Mouse (Mus musculus) gastrocnemius, postnatal 25 days (tissue): ENCODE measurements at regions not wholly inside any gene's neighbourhood (a gene's known extent, or its start where the extent isn't known, plus 50 kb on each side); places are given as distances from the start of the nearest gene placed in this dataset.

Experiments used
- DNase-seq: peaks from one replicate; pipeline ENCODE4 v3.0.0; 2022

GRCm38 (mm10) chr12:106597636-106598035, 587.6 kb downstream of the Vrk1 start:
- DNase-seq = no peak

DNA sequence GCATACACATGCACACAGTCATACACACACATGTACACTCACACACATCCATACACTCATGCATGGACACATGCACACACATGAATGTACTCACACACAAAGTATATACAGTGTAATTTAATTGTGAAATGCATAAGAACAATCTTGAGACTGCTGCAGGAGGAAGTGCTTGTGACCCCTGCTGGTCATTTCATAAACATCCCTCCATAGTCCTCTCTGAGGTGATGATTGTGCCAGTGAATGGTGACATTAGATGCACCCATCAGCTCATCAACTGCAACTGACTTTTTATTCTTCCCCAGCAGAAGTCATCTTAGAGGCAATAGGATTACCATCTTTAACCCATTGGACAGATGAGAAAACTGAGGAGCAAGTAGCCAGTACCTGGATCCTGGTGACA, 597.2 kb downstream of the Vrk1 start:
- DNase-seq = no peak

GRCm38 (mm10) chr12:106607655-106608337, 597.8 kb downstream of the Vrk1 start:
- DNase-seq = no peak

GRCm38 (mm10) chr12:106618684-106619083, 608.7 kb downstream of the Vrk1 start:
- no peak for DNase-seq

GRCm38 (mm10) chr12:106626786-106627185, 616.8 kb downstream of the Vrk1 start:
- no peak for DNase-seq

GRCm38 (mm10) chr12:106632566-106632965, 622.5 kb downstream of the Vrk1 start:
- no peak for DNase-seq

- no peak for DNase-seq
Observed at GRCm38 (mm10) chr12:106633096-106633495, 623.1 kb downstream of the Vrk1 start.

GRCm38 (mm10) chr12:106658317-106658716, 648.3 kb downstream of the Vrk1 start:
- DNase-seq = peak; percentile 11

GRCm38 (mm10) chr12:106673232-106673766, 663.3 kb downstream of the Vrk1 start:
- no peak for DNase-seq

- no peak for DNase-seq
Observed at GRCm38 (mm10) chr12:106674741-106675140, 664.7 kb downstream of the Vrk1 start.

- no peak for DNase-seq
Observed at GRCm38 (mm10) chr12:106676136-106676535, 666.1 kb downstream of the Vrk1 start.

DNA sequence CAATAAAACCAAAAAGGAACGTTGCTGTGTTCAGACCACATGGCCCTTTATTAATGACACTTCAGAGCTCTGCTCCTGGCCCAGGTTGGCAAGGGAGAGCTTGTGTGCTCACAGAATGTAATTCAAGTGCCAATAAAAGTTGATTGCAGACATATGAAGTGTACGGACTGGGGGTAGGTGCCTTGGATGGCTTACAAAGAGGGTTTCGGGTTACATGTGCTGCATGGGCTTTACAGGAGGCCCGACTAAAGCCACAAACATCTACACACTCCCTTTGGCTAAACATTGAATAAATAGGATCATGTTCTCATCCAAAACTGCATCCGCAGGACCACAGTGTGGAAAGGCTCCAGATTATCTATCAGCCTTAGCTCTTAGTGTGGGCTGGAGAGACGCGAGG, 666.5 kb downstream of the Vrk1 start:
- no peak for DNase-seq

DNA sequence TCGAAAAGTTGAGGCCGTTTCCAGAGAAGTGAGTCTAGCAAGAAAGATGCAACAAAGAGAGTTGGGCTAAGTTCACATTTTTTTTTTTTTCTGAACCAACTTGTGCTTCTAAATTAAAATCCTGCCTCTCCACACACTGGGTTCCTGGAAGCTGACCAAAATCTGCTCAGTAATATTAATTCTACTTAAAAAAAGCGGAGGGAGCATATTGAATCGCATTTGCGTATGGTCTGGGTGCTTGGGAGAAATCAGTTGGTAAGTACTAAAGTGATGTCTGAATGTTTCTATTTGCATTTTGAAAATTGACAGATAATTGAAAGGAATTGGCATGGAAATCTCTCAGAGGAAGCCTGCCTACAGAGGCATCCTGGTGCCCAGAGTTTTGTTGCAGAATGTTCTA, 676.0 kb downstream of the Vrk1 start:
- DNase-seq = no peak

GRCm38 (mm10) chr12:106687751-106688150, 677.7 kb downstream of the Vrk1 start:
- DNase-seq = no peak

GRCm38 (mm10) chr12:106688156-106688740, 678.2 kb downstream of the Vrk1 start:
- DNase-seq = no peak

DNA sequence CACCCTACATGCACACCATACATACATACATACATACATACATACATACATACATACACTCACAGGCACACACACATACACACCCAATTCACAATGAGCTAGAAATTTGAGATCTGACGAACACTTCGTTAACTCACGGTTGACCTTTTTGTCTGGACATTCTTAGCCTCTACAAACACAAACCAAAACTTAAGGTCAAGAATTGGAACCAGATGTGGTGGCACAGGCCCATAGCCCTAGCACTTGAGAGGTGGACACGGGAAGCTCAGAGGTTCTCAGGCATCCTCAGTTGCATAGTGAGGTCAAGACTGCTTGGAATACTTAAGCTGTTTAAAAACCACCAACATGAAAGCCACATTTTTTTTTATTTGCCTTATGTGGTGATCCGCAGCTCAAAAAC, 692.9 kb downstream of the Vrk1 start:
- no peak for DNase-seq

- DNase-seq = no peak
Observed at GRCm38 (mm10) chr12:106721271-106722009, 711.4 kb downstream of the Vrk1 start.

DNA sequence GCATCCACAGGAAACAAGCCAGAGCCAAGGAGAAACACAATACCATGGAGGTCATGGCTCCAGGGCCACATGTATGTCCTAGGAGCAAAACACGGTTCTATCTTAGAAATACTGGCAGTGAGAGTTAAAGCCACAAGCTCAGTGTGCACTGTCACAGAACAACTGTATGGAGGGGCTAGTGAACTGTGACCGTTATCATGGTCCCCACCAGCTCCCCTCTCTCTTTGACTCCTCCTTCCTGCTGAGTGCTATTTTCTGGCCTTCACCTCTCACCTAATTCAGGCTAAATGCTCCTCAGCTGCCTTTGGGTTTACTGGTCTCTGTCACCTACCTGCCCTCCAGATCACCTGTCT, 712.0 kb downstream of the Vrk1 start:
- DNase-seq = no peak

- no peak for DNase-seq
Observed at GRCm38 (mm10) chr12:106722761-106723160, 712.7 kb downstream of the Vrk1 start.

DNA sequence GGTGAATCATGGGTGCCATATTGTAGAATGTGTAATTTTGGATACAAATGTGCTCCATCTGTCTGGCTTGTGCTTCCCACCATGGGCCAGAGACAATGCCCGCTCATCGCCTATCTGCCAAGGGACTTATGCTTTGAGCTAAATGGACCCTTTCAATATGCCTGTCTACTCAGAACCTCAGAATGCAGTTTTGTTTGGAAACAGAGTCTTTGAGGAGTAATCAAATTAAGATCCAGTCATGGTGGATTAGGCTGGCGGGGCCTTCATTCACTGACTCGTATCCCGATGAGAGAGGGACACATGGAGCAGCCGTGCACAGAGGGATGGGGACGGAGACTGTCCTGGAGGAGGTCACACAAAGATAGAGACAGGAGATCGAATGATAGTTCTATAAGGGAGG, 716.9 kb downstream of the Vrk1 start:
- no peak for DNase-seq

DNA sequence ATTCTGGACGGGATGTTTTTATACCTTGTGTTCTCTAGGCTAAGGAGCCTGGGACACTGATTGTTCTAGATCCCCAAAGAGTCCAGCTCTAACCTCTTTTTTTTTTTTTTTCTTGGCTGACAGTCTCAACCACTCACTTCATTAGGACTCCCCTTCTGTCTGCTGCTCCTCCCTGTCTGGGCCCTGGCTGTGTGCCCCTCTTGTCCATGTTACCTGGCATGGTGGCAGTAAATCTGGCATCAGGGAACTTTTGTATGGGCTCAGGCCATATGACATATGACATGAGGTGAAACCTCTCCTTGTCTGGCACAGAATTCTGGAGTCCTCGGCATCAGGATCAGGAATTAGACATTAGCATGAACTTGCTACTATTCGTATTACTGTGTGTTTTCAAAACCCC, 717.5 kb downstream of the Vrk1 start:
- DNase-seq = no peak

- no peak for DNase-seq
Observed at GRCm38 (mm10) chr12:106729686-106730085, 719.7 kb downstream of the Vrk1 start.

GRCm38 (mm10) chr12:106732108-106732857, 722.3 kb downstream of the Vrk1 start:
- no peak for DNase-seq
